Mouse (Mus musculus): ENCODE results near the gene Scnn1g.

DNA sequence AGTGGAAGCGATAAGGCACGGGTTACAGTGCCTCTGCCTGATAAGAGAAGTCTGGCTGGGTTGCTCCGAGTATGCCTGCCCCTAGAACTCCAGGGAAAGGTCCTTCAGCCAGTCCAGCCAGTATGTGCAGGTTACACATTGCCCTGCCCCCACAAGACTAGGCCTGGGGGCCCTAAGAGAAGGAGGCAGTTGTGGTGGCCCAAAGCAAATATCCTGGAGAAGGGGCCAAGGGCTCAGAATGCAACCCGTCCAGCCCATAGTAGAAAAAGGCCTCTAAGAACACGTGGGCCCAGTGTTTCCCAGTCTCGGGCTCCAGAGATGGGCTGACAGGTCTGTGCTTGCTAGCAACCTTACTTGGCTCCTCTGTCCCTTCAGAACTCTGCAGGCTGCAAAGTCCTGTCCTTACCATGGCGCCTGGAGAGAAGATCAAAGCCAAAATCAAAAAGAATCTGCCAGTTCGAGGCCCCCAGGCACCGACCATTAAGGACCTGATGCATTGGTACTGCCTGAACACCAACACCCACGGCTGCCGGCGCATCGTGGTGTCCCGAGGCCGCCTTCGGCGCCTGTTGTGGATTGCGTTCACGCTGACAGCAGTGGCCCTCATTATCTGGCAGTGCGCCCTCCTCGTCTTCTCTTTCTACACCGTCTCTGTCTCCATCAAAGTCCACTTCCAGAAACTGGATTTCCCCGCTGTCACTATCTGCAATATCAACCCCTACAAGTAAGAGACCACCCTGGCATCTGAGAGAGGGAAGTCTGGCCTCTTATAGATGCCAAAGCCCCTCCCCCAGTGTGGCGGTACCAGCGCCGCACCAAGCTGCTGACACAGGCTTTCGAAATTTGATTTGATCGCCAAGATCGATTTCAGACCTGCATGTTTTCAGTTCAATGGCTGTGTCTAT, 3.5 kb downstream of the Scnn1g start:
- TF ChIP-seq POLR2A (IDR thresholded peaks at IDR 0.05; ENCODE audit: low read depth, low read length), result no peak
- no peak for TF ChIP-seq CTCF (conservative IDR thresholded peaks at IDR 0.05; ENCODE audit: insufficient read depth, insufficient read length, low read depth, low read length)
